Mouse (Mus musculus) kidney, adult 2 months (tissue): ENCODE measurements at regions not wholly inside any gene's neighbourhood (a gene's known extent, or its start where the extent isn't known, plus 50 kb on each side); places are given as distances from the start of the nearest gene placed in this dataset.

Experiments
- CTCF ChIP-seq: fragments of 200-500 bp; conservative IDR thresholded peaks from 2 replicates; pipeline ENCODE4 v1.5.1; 2011; ENCODE audit warnings: low read depth, mild to moderate bottlenecking, control low read depth, low read length, moderate library complexity, mixed read lengths; ENCODE audit not compliant: insufficient read depth, insufficient read length
- POLR2A ChIP-seq: fragments of 200-500 bp; IDR thresholded peaks from one replicate; pipeline ENCODE4 v1.6.1; 2011; ENCODE audit warnings: low read depth, low read length, control low read depth

DNA sequence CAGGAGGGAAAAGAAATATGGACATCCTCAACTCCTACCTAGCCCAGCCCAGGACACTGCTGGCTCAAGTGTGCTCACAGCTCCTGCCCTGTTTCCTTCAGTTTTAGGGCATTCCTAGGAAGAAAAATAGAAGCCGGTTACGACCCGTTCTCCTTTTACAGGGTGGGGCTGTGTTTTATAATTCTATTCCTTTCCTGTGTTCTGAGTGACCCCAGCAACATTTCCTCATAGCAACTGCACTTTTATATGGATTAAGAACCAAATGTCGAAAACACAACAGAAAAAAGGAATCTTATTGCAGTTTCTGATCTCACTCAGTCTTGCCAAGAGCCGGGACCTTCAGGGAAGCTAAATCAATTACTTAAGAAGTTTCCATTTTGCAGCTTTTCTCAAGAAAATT, 713.7 kb downstream of the Inhba start:
- TF ChIP-seq CTCF (no peak), POLR2A (no peak)
